Mouse (Mus musculus): Measurements from ENCODE around the gene Coa4. TPM values are rescaled to one million over a fixed set of nuclear protein-coding genes. Genes with fewer than 3 reads are reported as not detected.

Gene Coa4
- polyA plus RNA-seq (2012; rRNA removed) (13.5 and 15.5 TPM in 2 replicates), polyA plus RNA-seq (2014; fragmentation: Nextera tagmentation; extraction: Ambion mirVana) (22.2 and 22.3 TPM in 2 replicates)

- ATAC-seq (ENCODE audit: low FRiP score, low read depth) (peak; percentile 99), DNase-seq (ENCODE audit: low spot score) (peak; percentile 94)
- peak within 1 kb of the TSS; percentile 61 for H3K27ac ChIP-seq (replicated peaks; ENCODE audit: low read depth, low read length)
- WGBS: under 1% methylated on average over 32 of the region's 33 CpGs
- H3K4me1 ChIP-seq (ENCODE audit: control insufficient read depth, insufficient read depth, low read length): peaks cover 7% of the 10 kb centered on the region; the same call in 1 of the 2 replicates
- H3K9me3 ChIP-seq (ENCODE audit: control insufficient read depth, low read length): no peaks in the 10 kb centered on the region
- H3K4me3 ChIP-seq (replicated peaks; ENCODE audit: low read length): peak within 1 kb of the TSS; percentile 53
- peak within 1 kb of the TSS; percentile 58 for H3K9ac ChIP-seq (ENCODE audit: low read depth, low read length, severe bottlenecking)
- no peaks in the 10 kb centered on the region for H3K27me3 ChIP-seq (ENCODE audit: control insufficient read depth, insufficient read depth, low read length)
- H3K4me2 ChIP-seq (replicated peaks; ENCODE audit: low read depth, low read length, severe bottlenecking): peak within 1 kb of the TSS; percentile 57
- peaks cover 15% of the 10 kb centered on the region for H3K36me3 ChIP-seq (ENCODE audit: control insufficient read depth, insufficient read depth, low read length)
- peak; percentile 43; the same call in 1 of the 2 replicates for TF ChIP-seq POLR2A (IDR thresholded peaks at IDR 0.05; ENCODE audit: borderline replicate concordance, extremely low read depth, insufficient read depth, insufficient read length)
These were observed at the start of gene Coa4 for GRCm38 (mm10) chr7:100536804-100537518. Coa4 (plus strand) TSS chr7:100537071.

- ATAC-seq (ENCODE audit: low FRiP score, low read depth): no peak
- DNase-seq (ENCODE audit: low spot score): no peak
- no peak overlapping the region for H3K4me3 ChIP-seq (replicated peaks; ENCODE audit: low read length)
- H3K4me2 ChIP-seq (replicated peaks; ENCODE audit: low read depth, low read length, severe bottlenecking): no peak overlapping the region
- no peaks in the 10 kb centered on the region for H3K9me3 ChIP-seq (ENCODE audit: control insufficient read depth, low read length)
- no peak overlapping the region for H3K27ac ChIP-seq (replicated peaks; ENCODE audit: low read depth, low read length)
- no peaks in the 10 kb centered on the region for H3K27me3 ChIP-seq (ENCODE audit: control insufficient read depth, insufficient read depth, low read length)
- H3K36me3 ChIP-seq (ENCODE audit: control insufficient read depth, insufficient read depth, low read length): no peaks in the 10 kb centered on the region
- H3K4me1 ChIP-seq (ENCODE audit: control insufficient read depth, insufficient read depth, low read length): 0 out of 2 replicates have a peak, but pooled peaks cover 1% of the 10 kb centered on the region
- WGBS: 47% methylated on average over 2 of the region's 2 CpGs
- TF ChIP-seq POLR2A (IDR thresholded peaks at IDR 0.05; ENCODE audit: borderline replicate concordance, extremely low read depth, insufficient read depth, insufficient read length): no peak
- H3K9ac ChIP-seq (ENCODE audit: low read depth, low read length, severe bottlenecking): no peak overlapping the region
These were observed 49.6 kb upstream of the Coa4 start for GRCm38 (mm10) chr7:100487301-100487700.

GRCm38 (mm10) chr7:100488474-100489048 is 48.3 kb upstream of the Coa4 start:
- no peak for ATAC-seq (ENCODE audit: low FRiP score, low read depth)
- Histone ChIP-seq H3K9ac (ENCODE audit: low read depth, low read length, severe bottlenecking) (no peak overlapping the region), H3K4me3 (replicated peaks; ENCODE audit: low read length) (no peak overlapping the region), H3K4me1 (ENCODE audit: control insufficient read depth, insufficient read depth, low read length) (peaks cover 7% of the 10 kb centered on the region; the same call in 1 of the 2 replicates), H3K4me2 (replicated peaks; ENCODE audit: low read depth, low read length, severe bottlenecking) (no peak overlapping the region), H3K36me3 (ENCODE audit: control insufficient read depth, insufficient read depth, low read length) (no peaks in the 10 kb centered on the region), H3K27me3 (ENCODE audit: control insufficient read depth, insufficient read depth, low read length) (no peaks in the 10 kb centered on the region), H3K27ac (replicated peaks; ENCODE audit: low read depth, low read length) (no peak overlapping the region), H3K9me3 (ENCODE audit: control insufficient read depth, low read length) (no peaks in the 10 kb centered on the region)
- peak; percentile 33 for DNase-seq (ENCODE audit: low spot score)
- TF ChIP-seq POLR2A (IDR thresholded peaks at IDR 0.05; ENCODE audit: borderline replicate concordance, extremely low read depth, insufficient read depth, insufficient read length): no peak
- 32% methylated on average over 10 of the region's 10 CpGs for WGBS

GRCm38 (mm10) chr7:100492391-100493116 is 44.3 kb upstream of the Coa4 start:
- TF ChIP-seq POLR2A (IDR thresholded peaks at IDR 0.05; ENCODE audit: borderline replicate concordance, extremely low read depth, insufficient read depth, insufficient read length): no peak
- Histone ChIP-seq H3K4me2 (replicated peaks; ENCODE audit: low read depth, low read length, severe bottlenecking) (peak overlapping the region; percentile 95), H3K27ac (replicated peaks; ENCODE audit: low read depth, low read length) (0 out of 2 replicates have a peak overlapping the region, but pooled peaks have one; percentile 19), H3K4me3 (replicated peaks; ENCODE audit: low read length) (peak overlapping the region; percentile 44), H3K36me3 (ENCODE audit: control insufficient read depth, insufficient read depth, low read length) (peaks cover 6% of the 10 kb centered on the region), H3K27me3 (ENCODE audit: control insufficient read depth, insufficient read depth, low read length) (no peaks in the 10 kb centered on the region), H3K9ac (ENCODE audit: low read depth, low read length, severe bottlenecking) (peak overlapping the region; percentile 60), H3K4me1 (ENCODE audit: control insufficient read depth, insufficient read depth, low read length) (peaks cover 27% of the 10 kb centered on the region), H3K9me3 (ENCODE audit: control insufficient read depth, low read length) (no peaks in the 10 kb centered on the region)
- WGBS: 3% methylated on average over 31 of the region's 36 CpGs
- ATAC-seq (ENCODE audit: low FRiP score, low read depth) (peak; percentile 10; the same call in 1 of the 2 replicates), DNase-seq (ENCODE audit: low spot score) (no peak)

DNA sequence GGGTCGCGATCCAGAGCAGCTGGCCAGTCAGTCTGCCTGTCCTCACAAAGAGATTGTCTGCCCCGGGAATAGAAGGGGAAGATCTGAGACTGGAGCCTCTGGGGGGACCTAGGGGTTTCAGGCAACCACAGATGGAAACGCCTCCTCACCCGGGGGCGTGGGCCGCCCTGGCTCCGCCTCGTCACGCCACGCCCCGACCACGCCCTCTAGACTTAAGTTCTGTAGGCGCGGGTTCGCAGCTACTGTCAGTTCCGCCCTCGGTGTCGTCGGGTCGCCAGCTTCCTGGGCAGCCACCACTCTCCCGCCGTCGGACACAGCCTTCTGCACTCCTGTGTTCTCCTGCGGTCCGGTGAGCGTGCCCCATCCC is 43.8 kb upstream of the Coa4 start, which contains the start of gene Ucp2:
Ucp2 (plus strand) TSS at position 221 of the 367 bp plus-strand sequence.
- peak; percentile 77 for DNase-seq (ENCODE audit: low spot score)

More for the DNA sequence above, 43.8 kb upstream of the Coa4 start, which contains the start of gene Ucp2:
- peak; percentile 64 for ATAC-seq (ENCODE audit: low FRiP score, low read depth)
- under 1% methylated on average over 21 of the region's 27 CpGs for WGBS
- peak within 1 kb of the TSS; percentile 44 for H3K4me3 ChIP-seq (replicated peaks; ENCODE audit: low read length)
- H3K9ac ChIP-seq (ENCODE audit: low read depth, low read length, severe bottlenecking): peak within 1 kb of the TSS; percentile 60
- H3K36me3 ChIP-seq (ENCODE audit: control insufficient read depth, insufficient read depth, low read length): peaks cover 9% of the 10 kb centered on the region
- no peak for TF ChIP-seq POLR2A (IDR thresholded peaks at IDR 0.05; ENCODE audit: borderline replicate concordance, extremely low read depth, insufficient read depth, insufficient read length)
- no peaks in the 10 kb centered on the region for H3K9me3 ChIP-seq (ENCODE audit: control insufficient read depth, low read length)
- no peaks in the 10 kb centered on the region for H3K27me3 ChIP-seq (ENCODE audit: control insufficient read depth, insufficient read depth, low read length)
- H3K27ac ChIP-seq (replicated peaks; ENCODE audit: low read depth, low read length): peak within 1 kb of the TSS; percentile 19; the same call in 1 of the 2 replicates
- peak within 1 kb of the TSS; percentile 95 for H3K4me2 ChIP-seq (replicated peaks; ENCODE audit: low read depth, low read length, severe bottlenecking)
- peaks cover 27% of the 10 kb centered on the region for H3K4me1 ChIP-seq (ENCODE audit: control insufficient read depth, insufficient read depth, low read length)

Measured in limb, embryonic 14.5 days (tissue).